Mouse (Mus musculus) liver, embryonic 15.5 days (tissue): ENCODE measurements around the gene Zfp423. TPM values are rescaled to one million over a fixed set of nuclear protein-coding genes. Genes with fewer than 3 reads are reported as not detected.

Experiments
- ATAC-seq: fragments of 200-750 bp; cut with Nextera tagmentation; 2 replicates; pipeline ENCODE4 v1.8.0; 2017; ENCODE audit warnings: moderate number of reproducible peaks, mild to moderate bottlenecking, moderate library complexity; ENCODE audit not compliant: insufficient read depth
- H3K27ac ChIP-seq: fragments of 300-500 bp; sonication (generic); replicated peaks from 2 replicates; pipeline ENCODE4 v1.5.1; 2015; ENCODE audit warnings: mild to moderate bottlenecking, inconsistent platforms
- H3K27me3 ChIP-seq: fragments of 300-500 bp; sonication (generic); 2 replicates; pipeline ENCODE4 v1.6.1; 2015; ENCODE audit warnings: mild to moderate bottlenecking, inconsistent platforms
- H3K36me3 ChIP-seq: fragments of 300-500 bp; sonication (generic); replicated peaks from 2 replicates; pipeline ENCODE4 v1.6.1; 2015; ENCODE audit warnings: moderate library complexity, mild to moderate bottlenecking, inconsistent platforms
- H3K4me1 ChIP-seq: fragments of 300-500 bp; sonication (generic); replicated peaks from 2 replicates; pipeline ENCODE4 v1.6.1; 2015; ENCODE audit warnings: inconsistent platforms
- H3K4me2 ChIP-seq: fragments of 300-500 bp; sonication (generic); 2 replicates; pipeline ENCODE4 v1.6.1; 2015; ENCODE audit warnings: moderate library complexity, mild to moderate bottlenecking, inconsistent platforms
- H3K4me3 ChIP-seq: fragments of 300-500 bp; sonication (generic); replicated peaks from 2 replicates; pipeline ENCODE4 v1.5.1; 2015; ENCODE audit warnings: mild to moderate bottlenecking, inconsistent platforms
- H3K9ac ChIP-seq: fragments of 300-500 bp; sonication (generic); 2 replicates; pipeline ENCODE4 v1.6.1; 2015; ENCODE audit warnings: moderate library complexity, mild to moderate bottlenecking, inconsistent platforms
- H3K9me3 ChIP-seq: fragments of 300-500 bp; sonication (generic); replicated peaks from 2 replicates; pipeline ENCODE4 v1.6.1; 2016; ENCODE audit warnings: inconsistent platforms
- WGBS: fragments of 180-500 bp; shearing (Covaris S2); methylation state at CpG from one replicate; pipeline ENCODE4 v1.1.7; 2015; ENCODE audit warnings: mixed read lengths; ENCODE audit not compliant: insufficient replicate concordance; 5-methylcytosine and 5-hydroxymethylcytosine counted together
- polyA plus RNA-seq: library from polyadenylated mRNA; unstranded; fragments of >200 nt; fragmentation: Nextera tagmentation; extraction: Ambion mirVana; gene quantifications from 2 replicates; pipeline ENCODE4 v1.2.1, GENCODE M21; 2015

The Zfp423 gene
- polyA plus RNA-seq, 1 experiment from 2014 or later = 0.30 TPM

- Histone ChIP-seq H3K27me3 (no peaks in the 10 kb centered on the region), H3K4me3 (no peak overlapping the region), H3K9ac (no peak overlapping the region), H3K9me3 (no peaks in the 10 kb centered on the region), H3K4me2 (no peak overlapping the region), H3K36me3 (no peaks in the 10 kb centered on the region), H3K4me1 (no peaks in the 10 kb centered on the region), H3K27ac (no peak overlapping the region)
- 62% methylated on average over 11 of the region's 11 CpGs for WGBS
- no peak for ATAC-seq
These were observed 323.1 kb downstream of the Zfp423 start for GRCm38 (mm10) chr8:87636226-87636742.

- 48% methylated on average over 7 of the region's 7 CpGs for WGBS
- no peak for ATAC-seq
- no peaks in the 10 kb centered on the region for H3K36me3 ChIP-seq
- no peaks in the 10 kb centered on the region for H3K4me1 ChIP-seq
- H3K4me3 ChIP-seq = no peak overlapping the region
- H3K27me3 ChIP-seq = no peaks in the 10 kb centered on the region
- no peak overlapping the region for H3K4me2 ChIP-seq
- H3K27ac ChIP-seq = no peak overlapping the region
- no peaks in the 10 kb centered on the region for H3K9me3 ChIP-seq
- H3K9ac ChIP-seq = no peak overlapping the region
These were observed 327.6 kb downstream of the Zfp423 start for GRCm38 (mm10) chr8:87631776-87632175.

DNA sequence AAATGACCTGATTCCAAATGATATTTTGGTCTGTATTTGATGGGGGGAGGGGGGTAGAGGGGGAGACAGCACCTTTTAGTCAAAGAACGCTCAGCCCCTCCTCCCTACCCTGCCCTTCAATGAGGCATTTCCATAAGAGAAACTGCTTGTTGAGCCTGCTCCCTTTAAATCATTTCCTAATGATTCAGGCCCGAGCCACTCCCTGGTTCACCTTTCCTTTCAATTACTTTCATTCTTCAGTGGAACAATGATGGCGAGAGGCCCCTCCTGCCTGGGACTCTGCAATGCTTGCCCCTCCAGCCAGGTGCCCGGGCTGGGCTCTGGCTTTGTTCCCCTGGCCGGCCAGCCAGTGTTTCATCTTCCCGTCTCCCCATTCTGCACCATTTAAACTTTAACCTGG, 329.7 kb downstream of the Zfp423 start:
- Histone ChIP-seq H3K4me3 (no peak overlapping the region), H3K27ac (no peak overlapping the region), H3K36me3 (no peaks in the 10 kb centered on the region), H3K27me3 (no peaks in the 10 kb centered on the region), H3K9ac (no peak overlapping the region), H3K4me1 (no peaks in the 10 kb centered on the region), H3K4me2 (no peak overlapping the region), H3K9me3 (no peaks in the 10 kb centered on the region)
- no peak for ATAC-seq
- 52% methylated on average over 6 of the region's 6 CpGs for WGBS

DNA sequence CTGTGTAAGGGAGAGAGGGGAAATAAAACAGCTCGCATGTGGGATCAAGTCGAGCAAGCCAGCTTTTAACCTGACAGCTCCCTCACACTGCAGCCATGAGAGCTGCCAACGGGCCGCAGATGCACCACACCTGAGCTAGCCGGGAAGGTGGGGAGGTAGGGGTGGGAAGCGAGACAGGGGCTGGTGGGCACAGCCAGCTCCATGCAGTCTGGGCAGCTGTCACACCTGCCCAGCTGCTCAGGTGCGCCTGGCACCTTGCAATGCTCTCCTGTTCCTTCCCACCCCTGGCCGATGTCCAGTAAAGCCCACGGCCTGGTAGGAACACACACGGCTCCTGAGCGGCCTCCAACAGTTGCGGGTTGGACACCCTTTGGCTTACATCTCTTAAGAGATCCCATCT, 338.2 kb downstream of the Zfp423 start:
- no peaks in the 10 kb centered on the region for H3K27me3 ChIP-seq
- no peaks in the 10 kb centered on the region for H3K4me1 ChIP-seq
- no peak for ATAC-seq
- no peaks in the 10 kb centered on the region for H3K9me3 ChIP-seq
- no peak overlapping the region for H3K9ac ChIP-seq
- WGBS = 64% methylated on average over 12 of the region's 12 CpGs
- no peaks in the 10 kb centered on the region for H3K36me3 ChIP-seq
- H3K4me3 ChIP-seq = no peak overlapping the region
- no peak overlapping the region for H3K4me2 ChIP-seq
- H3K27ac ChIP-seq = no peak overlapping the region

DNA sequence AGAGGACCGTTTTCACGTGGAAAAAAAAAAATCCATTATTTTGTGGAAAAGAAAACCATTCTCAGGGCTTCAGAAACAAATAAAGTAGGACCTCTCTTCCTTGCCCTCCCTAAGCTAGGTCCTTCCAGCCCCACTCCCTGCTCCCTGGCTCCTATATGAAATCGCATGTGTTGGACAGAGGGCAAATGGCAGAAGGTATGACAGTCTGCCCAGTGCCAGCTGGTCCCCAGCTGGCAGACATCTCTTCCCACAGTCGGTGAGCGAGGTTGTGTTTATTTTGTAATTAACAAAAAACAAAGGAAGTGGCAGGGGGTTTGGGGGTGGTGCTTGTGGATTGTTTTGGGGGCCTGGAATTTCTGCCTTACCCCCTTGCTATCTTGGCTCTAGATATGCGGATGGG, 339.2 kb downstream of the Zfp423 start:
- Histone ChIP-seq H3K27ac (no peak overlapping the region), H3K4me1 (no peaks in the 10 kb centered on the region), H3K4me2 (no peak overlapping the region), H3K27me3 (no peaks in the 10 kb centered on the region), H3K9ac (no peak overlapping the region), H3K9me3 (no peaks in the 10 kb centered on the region), H3K4me3 (no peak overlapping the region), H3K36me3 (no peaks in the 10 kb centered on the region)
- 53% methylated on average over 6 of the region's 6 CpGs for WGBS
- no peak for ATAC-seq

GRCm38 (mm10) chr8:87619529-87619928, 339.9 kb downstream of the Zfp423 start:
- 44% methylated on average over 2 of the region's 2 CpGs for WGBS
- Histone ChIP-seq H3K27ac (no peak overlapping the region), H3K36me3 (no peaks in the 10 kb centered on the region), H3K4me2 (no peak overlapping the region), H3K9ac (no peak overlapping the region), H3K4me1 (no peaks in the 10 kb centered on the region), H3K27me3 (no peaks in the 10 kb centered on the region), H3K9me3 (no peaks in the 10 kb centered on the region), H3K4me3 (no peak overlapping the region)
- no peak for ATAC-seq

GRCm38 (mm10) chr8:87619118-87619517, 340.3 kb downstream of the Zfp423 start:
- Histone ChIP-seq H3K9me3 (no peaks in the 10 kb centered on the region), H3K4me3 (no peak overlapping the region), H3K27me3 (no peaks in the 10 kb centered on the region), H3K9ac (no peak overlapping the region), H3K4me1 (no peaks in the 10 kb centered on the region), H3K27ac (no peak overlapping the region), H3K36me3 (no peaks in the 10 kb centered on the region), H3K4me2 (no peak overlapping the region)
- 35% methylated on average over 7 of the region's 7 CpGs for WGBS
- no peak for ATAC-seq

GRCm38 (mm10) chr8:87613701-87614100, 345.7 kb downstream of the Zfp423 start:
- no peak overlapping the region for H3K4me2 ChIP-seq
- 57% methylated on average over 1 of the region's 1 CpGs for WGBS
- no peak for ATAC-seq
- no peak overlapping the region for H3K27ac ChIP-seq
- H3K4me1 ChIP-seq = no peaks in the 10 kb centered on the region
- no peaks in the 10 kb centered on the region for H3K36me3 ChIP-seq
- no peak overlapping the region for H3K9ac ChIP-seq
- no peaks in the 10 kb centered on the region for H3K9me3 ChIP-seq
- H3K4me3 ChIP-seq = no peak overlapping the region
- no peaks in the 10 kb centered on the region for H3K27me3 ChIP-seq

Other genes starting within 250 kb of the Zfp423 start
- gene Cnep1r1, start 159.2 kb upstream of the Zfp423 start, polyA plus RNA-seq = 21.7 and 24.2 TPM in 2 replicates
- 19.2 and 21.3 TPM in 2 replicates for gene Heatr3, start 178.3 kb upstream of the Zfp423 start, polyA plus RNA-seq
- gene Tent4b, start 239.6 kb upstream of the Zfp423 start, polyA plus RNA-seq = 3.3 and 3.4 TPM in 2 replicates